Mouse (Mus musculus): Measurements from ENCODE around the gene Lpxn.

The Lpxn gene

DNA sequence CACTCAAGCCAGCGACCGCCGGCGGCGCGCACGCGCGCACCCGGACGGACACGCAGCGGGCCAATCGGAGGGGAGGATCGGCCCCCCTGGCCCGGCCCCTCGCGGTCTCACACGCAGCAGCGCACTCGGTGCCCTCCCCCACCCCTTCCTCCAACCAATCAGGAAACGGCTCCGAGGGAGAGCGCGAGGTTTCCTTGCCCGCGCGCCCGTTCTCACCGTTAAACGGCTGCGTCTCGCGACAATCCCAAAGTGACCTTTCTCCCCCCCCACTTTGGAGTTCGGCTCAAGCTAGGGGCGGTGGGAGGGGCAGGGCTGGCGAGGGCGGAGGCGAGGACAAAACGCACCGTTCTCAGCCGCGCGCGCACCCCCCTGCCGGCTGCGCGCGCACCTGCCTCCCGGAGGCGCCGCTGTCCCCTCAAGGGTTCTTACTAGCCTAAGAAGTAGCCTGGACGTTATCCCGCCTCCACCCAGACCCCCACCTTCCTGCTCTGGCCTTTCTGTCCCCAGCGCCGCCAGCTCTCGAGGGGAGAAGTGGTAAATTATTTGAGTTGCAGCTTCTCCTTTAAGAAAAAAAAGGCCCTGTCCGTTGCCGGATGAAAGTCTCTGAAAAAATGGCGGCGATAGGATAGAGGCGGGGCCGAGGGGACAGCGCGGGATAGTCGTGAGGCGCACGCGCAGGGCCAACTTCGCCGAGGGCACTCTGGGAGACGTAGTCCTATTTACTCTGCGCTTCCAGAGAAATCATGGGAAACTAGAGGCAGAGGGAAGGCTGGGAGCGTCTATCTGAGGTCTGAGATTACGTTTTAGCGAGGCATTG is at the start of gene Lpxn, which contains the start of gene Zfp91:
TSS of gene Lpxn (plus strand) at position 683 of the 817 bp plus-strand sequence.
TSS of gene Zfp91 (minus strand) at position 616 of the 817 bp plus-strand sequence.
- peak; percentile 100 for DNase-seq

DNA sequence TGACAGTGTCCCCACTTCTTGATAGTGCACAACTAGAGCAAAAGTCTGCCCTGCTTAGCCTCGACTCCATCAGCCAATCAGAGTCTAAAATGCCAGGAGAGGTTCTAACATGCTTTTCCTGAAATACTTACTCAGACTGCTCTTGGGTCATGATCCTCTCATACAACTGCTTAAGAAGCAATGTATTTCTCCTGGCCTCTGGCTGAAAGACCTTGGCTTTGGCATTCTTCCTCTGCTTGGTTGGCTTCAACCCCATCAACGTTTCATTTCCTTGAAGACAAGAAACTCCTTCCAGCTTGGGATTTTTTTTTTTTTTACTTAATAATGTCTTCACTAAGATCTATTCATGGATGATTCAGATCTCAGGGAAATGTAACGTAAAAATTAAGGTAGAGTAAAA is 39.7 kb upstream of the Lpxn start:
- DNase-seq = no peak

DNA sequence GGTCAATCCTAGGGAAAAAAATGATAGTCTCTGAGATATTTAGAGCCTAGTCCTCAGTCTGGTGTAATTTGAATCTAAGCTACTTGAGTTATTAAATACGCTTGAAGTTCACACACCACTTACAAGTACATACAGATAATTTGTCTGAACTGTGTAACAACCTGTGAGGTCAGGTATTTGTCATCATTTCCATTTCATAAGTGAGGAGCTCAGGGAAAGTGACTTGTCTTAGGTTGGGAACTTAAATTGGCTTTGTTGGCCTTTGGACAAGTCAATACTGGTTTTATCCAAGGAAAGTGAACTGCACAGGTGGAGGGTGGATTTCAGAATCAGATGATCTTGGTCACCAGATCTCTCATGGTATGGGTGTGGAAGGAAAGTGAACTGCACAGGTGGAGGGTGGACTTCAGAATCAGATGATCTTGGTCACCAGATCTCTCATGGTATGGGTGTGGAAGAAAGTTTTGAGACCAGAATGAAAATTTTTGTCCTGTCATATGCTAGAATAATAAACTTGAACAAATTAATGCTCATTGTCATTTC is 37.0 kb upstream of the Lpxn start:
- no peak for DNase-seq

DNA sequence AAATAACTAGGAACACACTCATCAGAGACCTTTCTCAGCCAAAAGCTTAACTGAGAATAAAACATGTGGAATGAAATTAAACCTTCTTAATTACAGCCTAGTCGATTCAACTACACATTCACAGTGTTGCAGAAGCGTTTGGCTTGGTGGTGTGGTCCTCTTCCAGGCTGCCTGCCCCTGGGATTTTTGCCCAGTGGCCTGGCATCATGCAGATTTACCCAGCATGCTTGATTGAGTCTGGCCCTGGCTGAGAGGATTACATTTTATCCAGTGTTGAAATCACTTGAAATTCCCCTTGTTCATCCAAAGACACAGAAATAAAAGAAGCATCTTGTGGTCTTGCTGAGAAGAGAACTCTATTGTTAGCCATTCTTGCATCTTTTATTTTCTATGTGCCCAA is 36.3 kb upstream of the Lpxn start:
- DNase-seq = peak; percentile 89

DNA sequence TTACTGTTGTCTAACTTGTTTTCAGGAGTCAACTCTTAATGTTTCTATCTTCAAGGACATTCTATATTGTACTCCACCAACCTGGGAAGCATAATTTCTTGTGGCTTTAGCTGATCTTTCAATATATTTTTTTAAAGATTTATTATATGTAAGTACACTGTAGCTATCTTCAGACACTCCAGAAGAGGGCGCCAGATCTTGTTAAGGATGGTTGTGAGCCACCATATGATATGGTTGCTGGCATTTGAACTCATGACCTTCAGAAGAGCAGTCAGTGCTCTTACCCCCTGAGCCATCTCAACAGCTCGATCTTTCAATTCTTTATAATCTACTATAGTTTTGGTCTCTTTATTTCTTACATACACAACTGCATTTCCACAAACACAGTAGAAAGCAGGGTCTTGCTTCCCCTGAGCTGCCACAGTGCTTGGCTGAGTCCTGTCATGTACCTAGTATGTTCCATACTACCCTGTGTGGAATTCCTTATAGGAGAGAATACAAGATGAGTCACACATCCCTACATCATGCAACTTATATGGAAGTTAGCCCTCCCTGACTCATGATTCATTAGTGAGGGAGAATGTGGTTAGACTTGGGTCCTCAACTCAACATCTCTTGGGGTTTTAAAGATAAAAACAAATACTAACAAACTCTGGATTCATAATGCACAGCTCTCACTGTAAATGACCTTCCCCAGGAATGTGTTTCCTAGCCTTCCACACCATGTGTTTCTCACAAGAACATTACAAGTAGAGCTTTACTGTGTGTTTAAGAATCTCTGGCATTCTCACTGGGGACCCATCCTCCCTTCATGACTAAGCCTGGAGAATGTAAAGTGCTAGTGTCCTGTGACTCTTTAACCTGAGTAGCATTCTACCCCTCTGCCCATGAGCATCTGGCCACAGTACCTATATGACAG is 33.5 kb upstream of the Lpxn start:
- DNase-seq = no peak

DNA sequence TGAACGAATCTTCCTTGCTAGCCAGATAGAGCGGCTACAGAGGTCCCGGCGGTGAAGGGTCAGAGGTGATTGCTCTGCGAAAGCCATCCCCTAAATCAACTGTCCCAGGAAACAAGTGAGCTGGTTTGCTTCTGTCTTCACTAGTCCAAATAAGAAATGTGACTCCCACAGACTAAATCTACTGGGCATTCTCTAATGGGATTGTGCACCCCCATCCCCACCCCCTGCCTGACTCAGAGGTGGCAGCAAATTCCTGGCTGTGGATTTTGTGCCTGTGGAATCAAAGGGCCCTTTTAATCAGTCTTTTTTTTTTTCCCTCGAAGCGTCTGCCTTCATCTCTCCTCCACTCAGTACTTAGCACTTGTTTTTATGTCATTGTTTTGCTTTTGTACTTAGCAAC is 30.7 kb upstream of the Lpxn start, which contains the start of gene Cntf:
TSS of gene Cntf (minus strand) at position 325 of the 400 bp plus-strand sequence.
- DNase-seq = peak; percentile 88

DNA sequence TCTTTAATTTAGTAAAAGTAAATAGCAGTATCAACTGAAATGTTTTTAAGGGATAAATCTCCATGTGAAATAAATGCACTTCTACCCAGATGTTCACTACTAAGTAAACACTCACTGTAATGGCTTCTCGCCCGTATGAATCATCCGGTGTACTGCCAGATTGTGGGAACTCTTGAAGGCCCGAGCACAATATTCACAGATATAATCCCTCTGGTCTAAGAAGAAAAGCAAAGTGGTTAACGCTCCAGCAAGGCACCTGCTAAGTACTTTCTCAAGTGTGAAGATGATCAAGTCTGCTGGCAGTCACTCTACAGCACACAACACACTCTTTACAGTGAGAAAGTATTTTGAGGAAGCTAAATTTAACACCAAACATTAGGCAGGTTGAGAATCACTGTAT is 25.1 kb upstream of the Lpxn start:
- DNase-seq = peak; percentile 93

DNA sequence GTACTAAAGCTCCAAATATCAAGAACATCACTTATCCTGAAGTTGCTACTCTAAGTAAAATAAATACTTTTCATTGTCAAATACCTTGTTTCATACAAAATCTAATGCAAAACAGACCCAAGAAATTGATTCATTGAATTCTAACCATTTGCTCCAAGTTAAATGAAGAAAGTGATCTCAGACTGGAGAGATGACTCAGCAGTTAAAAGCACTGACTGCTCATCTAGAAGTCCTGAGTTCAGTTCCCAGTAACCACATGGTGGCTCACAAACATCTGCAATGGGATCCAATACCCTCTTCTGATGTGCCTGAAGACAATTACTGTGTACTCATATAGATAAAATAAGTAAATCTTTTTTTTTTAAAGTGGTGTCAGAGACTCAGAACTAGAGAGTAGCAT is 15.6 kb upstream of the Lpxn start:
- DNase-seq = no peak

DNA sequence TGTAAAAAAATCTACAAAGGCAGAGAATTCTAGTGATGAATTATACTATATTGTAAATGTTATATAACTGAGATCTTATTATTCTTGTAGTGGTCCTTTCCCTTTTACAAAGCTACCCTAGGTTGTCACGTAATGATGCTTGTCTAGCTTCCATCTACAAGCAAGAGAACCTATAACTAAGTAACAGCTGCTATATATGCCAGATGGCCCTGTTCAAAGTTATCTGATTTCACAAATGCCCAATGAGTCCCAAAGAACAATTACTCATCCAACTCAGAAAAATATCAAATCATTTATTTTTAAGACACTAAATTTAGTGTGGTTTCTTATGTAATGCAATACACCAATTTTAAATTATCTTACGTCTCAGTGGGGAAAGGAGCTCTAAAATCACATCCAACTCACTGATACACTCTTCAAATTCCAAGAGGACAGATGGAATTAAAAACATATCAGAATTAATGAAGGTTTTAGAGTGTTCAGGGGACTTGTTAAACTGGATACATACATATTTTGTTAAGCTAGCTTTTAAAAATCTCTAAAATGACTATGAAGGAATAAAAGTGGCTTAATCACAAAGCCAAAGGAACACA is 9.1 kb upstream of the Lpxn start:
- DNase-seq = no peak

DNA sequence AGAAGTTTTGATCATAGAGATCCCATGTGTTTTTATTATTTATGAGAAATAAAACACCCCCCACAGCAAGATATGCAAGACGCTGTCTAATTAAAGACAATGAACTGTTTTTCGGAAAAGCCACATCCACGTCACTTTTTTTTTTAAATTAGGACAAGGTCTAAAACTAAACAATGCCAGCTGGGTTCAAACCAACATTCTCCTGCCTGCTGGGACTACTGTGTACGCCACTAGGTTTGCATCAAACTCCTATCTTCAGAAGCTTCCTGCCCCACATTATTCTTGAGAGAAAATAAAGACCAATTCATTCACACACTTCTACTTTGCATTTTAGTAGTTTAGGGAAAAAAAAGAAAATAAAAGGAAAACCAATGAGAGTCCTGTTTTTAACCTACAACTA is 8.3 kb upstream of the Lpxn start:
- no peak for DNase-seq

DNA sequence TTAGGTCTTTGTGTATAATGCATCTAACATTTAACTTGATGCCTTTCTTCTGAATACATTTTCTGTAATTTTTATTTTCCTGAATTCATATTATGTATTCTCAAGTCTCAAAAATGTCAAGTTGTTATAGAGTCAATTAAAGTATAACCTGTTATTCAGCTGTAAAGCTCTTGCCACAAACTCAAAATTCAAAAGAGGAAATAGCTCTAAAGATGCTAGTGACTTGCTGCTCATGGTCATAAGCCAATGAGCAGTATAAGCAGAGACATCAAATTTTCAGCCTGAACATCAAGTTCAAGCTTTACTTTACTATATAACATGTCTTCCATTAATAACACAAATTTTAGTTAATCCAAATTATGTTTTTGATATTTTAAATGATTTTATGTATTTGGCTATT is 3.6 kb upstream of the Lpxn start:
- DNase-seq = no peak

DNA sequence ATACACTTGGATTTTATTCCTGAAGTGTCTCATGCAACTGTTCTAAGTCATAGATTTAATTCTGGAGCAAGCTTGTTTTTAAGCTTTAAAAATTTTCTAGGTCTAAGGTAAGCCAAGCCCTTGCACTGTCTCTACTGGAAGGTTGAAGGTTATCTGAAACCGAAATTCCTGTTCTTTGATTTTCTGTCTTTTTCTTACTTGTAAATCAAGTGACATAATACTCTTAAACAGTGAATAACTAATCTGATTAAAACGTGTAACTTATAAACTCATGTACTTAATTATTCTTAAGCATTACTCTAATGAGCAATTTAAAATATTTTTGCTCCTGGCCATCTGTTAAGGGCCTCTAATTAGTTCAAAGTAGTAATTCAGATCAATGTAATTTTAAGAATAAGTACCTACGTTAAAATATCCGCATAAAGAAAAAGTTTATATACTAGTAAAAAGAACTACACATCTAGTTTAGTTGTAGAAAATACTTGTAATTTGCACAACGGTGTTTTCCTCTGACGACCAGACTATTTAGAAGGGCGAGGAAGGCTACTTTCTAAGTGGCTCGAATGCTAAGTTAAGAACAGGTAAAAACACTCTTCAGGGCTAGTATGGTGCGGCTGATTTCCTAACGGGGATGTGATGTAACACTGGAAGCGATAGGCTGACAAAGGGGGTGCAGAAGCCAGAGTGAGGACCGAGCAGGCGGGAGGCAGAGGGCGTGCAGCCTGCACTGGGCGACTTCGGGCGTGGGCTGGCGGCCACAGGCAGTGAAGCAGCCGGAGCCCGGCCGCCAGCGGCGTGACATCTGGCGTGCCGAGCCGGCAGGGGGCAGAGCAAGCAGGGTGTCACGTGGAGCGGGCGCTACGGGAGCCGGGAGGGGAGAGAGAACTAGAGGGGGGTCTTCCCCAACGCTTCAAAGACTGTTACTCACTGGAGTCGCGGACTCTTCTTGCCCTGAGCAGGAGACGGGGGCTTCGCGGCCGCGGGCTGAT is 1.6 kb upstream of the Lpxn start:
- DNase-seq = peak; percentile 99

DNA sequence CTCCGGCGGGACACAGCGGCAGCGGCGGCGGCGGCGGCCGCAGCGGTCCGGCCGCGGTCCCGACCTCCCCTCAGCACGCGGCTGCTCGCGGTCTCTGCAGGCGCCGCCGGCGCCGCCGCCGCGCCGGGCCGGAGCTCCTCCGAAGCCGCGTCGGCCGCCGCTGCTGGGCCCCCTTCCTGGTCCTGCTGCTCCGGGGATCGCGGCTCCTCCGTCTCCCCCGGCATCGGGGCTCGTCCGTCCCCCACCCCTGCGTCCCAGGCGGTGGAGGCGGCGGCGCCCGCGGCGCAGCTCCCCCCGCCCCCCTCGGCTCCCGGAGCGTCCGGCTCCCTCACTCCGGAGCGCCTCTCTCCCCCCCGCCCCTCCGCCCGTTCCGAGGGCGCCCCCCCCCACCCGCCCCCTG is 883 bp upstream of the Lpxn start:
- no peak for DNase-seq

DNA sequence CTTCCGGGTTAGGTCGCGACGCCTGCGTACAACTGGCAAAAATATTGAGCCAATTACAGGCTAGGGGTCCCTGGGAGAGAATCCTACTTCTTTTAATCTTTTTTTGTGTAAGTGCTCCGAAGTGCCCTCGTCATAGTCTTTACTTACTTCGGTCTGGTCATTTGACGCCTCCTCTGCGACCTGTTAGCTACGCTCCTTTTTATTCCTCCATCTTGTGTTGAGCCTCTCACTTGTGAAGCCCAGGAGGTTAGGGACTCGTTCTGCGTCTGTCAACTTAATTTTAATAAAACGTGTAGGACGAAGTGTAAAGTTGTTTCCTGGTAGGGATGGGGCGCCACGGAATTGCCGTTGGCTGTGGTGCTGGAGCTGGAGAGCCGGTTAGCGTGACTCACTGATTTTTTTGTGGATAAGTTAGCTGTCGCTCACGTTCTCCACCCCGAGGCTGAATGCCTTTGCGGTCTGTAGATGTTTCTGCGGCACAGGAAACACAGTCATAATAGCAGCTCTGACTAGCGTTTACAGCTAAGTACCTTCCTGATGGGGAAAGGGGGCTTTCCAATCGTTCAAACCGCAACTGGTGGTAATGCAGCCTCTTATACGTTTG is 437 bp downstream of the Lpxn start:
- DNase-seq = peak; percentile 97

DNA sequence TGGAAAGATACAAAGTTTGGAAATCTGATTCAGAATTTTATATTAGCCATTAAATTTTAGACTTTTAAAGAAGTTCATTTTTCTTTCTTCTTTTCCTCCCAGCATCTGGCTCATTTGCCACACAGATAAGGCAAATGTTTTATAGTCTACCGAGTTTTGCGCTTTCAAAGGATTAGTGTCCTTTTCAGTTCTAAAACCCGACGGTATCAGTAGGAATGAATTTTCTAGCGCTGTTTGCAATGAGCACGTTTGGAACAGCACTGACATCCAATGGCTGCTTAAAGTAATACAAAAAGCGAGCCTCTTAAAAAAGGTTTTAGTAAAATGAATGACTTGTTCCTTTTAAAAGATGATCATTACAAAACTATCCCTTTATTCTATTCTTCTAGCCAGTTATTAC is 1.1 kb downstream of the Lpxn start:
- no peak for DNase-seq

DNA sequence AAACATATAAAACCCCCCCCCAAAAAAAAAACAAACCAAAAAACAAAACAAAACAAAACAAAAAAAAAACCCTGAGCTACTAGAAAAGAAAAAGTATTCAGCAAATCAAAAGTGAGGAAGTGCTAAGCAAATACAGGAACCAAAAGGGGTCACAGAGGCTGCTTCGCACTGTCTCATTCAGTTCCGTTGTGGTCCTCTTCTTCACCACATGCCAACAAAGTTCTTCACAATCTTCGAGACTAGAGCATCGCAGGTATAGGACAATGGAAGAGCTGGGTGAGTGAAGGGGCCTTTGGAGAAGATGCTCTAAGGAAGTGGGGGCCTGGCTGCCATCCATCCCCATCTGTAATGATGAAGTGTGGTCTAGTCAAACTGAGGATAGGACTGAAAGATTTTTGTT is 2.4 kb downstream of the Lpxn start:
- DNase-seq = peak; percentile 91

DNA sequence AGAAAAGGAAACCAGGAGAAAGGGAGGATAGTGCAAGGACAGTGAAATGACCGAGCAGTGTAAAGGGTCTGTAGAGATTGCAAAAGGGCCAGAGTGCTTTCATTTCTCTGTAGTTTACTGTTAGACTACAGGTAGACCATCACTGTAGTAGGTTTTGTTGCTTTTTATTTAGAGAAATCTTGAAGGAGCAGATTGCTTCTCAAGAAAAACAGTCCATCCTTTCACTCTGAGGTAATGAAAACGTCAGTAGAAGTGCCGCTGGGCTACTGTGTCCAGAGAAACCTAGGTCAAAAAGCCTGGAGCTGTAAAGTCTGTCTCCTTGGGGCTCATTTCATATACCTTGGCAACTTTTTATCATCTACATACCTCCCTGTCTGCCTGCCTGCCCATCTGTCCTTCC is 3.1 kb downstream of the Lpxn start:
- DNase-seq = no peak

DNA sequence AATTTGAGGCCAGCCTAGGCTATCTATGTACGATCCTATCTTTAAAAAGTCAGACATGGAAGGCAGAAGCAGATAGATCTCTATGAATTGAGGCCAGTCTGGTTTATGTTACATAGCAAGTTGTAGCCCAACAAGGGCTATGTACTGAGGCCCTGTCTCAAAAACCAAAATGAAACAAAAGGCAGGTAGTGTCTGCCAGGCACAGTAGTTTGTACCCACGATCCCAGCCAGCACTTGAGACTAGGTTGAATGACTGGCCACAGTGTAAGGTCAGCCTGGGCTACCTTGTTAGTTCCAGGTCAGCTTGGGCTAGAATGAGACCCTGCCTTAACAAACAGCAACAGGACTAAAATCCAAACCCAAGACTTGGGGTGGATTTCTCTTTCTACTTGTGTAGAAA is 4.6 kb downstream of the Lpxn start:
- no peak for DNase-seq

DNA sequence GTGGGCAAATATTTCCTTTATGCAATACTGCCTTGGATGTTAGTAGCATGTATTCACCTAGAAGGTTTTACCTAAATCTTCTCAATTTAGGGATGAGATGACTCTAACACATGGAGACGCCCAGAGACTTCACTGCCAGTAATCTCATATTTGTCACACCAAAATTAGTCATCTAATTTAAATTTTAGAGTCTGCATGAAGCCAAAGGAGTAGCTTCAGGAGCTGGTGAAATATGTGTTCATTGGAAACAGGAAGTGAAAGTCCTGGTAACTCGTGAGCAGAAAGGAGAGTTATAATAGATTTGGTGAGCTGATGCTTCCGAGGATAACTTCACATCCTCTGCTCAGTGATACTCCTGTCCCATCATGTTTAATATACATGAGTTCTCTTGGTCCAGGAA is 5.1 kb downstream of the Lpxn start:
- DNase-seq = peak; percentile 73

DNA sequence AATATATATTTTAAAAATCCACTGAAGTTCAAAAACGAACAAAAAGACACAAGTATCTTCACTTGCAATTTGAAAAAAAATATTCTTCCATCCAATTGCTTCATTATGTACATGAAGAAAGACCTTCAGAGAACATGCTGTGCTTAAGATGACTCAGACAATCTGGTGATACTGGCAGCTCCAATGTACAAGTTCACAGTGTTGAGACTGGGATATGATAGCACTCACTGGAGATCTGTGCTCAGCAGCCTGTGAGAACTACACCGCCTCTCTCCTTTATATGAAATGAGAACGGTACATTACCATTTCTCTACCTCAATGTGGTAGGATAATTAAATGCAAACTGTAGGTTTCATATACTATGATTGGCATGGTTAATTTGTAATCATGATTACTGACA is 6.8 kb downstream of the Lpxn start:
- DNase-seq = peak; percentile 76

DNA sequence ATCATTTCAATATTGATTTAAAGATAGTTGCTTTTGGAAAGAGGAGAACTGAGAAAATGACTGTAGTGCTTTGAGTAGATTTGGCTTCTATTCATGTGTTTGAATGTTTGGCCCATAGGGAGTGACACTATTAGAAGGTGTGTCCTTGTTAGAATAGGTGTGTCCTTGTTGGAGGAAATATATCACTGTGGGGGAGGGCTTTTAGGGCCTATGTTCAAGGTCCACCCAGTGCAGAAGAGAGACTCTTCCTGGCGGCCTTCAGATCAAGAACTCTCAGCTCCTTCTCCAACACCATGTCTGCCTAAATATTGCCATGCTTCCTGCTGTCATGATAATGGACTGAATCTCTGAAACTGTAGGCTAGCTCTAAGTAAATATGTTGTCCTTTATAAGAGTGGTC is 8.2 kb downstream of the Lpxn start:
- no peak for DNase-seq

Measured in heart, adult 11 months (tissue).